Mouse (Mus musculus) T-cell, adult 66 days (primary cell): Measurements from ENCODE around the gene Rab12. TPM values are rescaled to one million over a fixed set of nuclear protein-coding genes. Genes with fewer than 3 reads are reported as not detected.

Experiments
- total RNA-seq, 2 experiments: library from RNA; stranded (reverse); gene quantifications; 3 replicates in 1 of 2; 4 replicates in 1 of 2; pipeline ENCODE4 v1.2.4; 2023

The Rab12 gene
- total RNA-seq: 10 to 100 TPM; 57.3 to 59.7 TPM

DNA sequence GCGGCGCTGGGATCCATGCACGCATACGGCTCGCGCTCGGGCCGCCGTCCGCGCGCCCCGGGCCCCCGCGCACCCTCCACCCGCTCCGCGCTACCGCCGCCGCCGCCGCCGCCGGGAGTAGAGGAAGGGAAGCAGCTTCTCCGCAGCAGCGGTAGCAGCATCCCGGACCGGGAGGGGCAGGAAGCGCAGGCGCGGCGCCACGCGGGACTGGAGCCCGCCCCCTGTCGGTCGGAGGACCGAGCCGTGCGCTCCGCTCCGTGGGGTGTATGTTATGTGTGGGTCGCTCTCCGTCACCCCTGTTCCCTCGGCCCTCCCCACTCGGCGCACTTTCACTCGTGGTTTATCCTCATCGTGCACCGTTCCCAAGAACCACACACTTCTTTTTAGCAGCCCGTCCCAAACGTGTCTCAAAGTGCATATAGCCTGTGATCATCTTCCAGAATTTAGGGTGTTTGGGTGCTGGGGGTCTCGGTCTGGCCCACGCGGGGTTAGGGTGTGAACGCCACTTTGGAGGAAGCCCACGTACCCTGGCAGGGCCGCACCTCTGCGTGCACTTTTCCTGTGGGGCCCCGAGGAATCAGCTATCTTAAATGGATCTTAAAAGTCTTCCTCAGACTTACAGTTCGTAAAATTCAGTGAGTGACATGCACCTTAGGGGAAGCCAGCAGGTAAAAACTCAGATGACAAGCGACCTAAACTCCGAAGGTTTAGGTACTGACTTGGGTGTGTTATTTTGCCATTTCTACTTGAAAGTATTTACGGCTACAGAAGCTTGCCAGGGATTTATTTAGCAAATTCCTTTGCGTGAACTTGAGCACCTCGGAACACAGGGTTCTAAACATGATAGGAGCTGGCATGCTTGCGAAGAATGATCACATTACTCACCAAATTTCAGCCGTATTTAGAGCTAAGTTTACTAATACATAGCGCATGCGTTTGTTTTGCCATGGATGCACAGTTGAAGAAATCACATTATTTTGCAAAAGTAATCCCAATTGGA is at the start of gene Rab12:
Rab12 (minus strand) TSS at position 176 of the 1,000 bp plus-strand sequence.

GRCm38 (mm10) chr17:66449460-66450341 is 69.8 kb downstream of the Rab12 start, which contains the start of gene Mtcl1:
TSS of gene Mtcl1 (minus strand) at chr17:66449750.

Other genes starting within 250 kb of the Rab12 start
- gene Mtcl1, start 70.0 kb downstream of the Rab12 start, total RNA-seq: not detected
- under 1 TPM; 0.84 to 0.95 TPM for gene Themis3, start 74.9 kb upstream of the Rab12 start, total RNA-seq